Mouse (Mus musculus): ENCODE data around the gene Auts2.

Auts2 gene

GRCm38 (mm10) chr5:131575086-131575514, 968.0 kb downstream of the Auts2 start:
- in situ Hi-C loops (cut with MseI, MboI) = no loop called here

- in situ Hi-C loops (cut with MseI, MboI) = no loop called here
Observed at GRCm38 (mm10) chr5:131574469-131575085, 968.6 kb downstream of the Auts2 start.

- in situ Hi-C loops (cut with MseI, MboI) = no loop called here
Observed at GRCm38 (mm10) chr5:131573296-131574177, 969.6 kb downstream of the Auts2 start.

- in situ Hi-C loops (cut with MseI, MboI) = no loop called here
Observed at GRCm38 (mm10) chr5:131566032-131566431, 977.1 kb downstream of the Auts2 start.

GRCm38 (mm10) chr5:131563630-131564252, 979.4 kb downstream of the Auts2 start:
- in situ Hi-C loops (cut with MseI, MboI) = no loop called here

- in situ Hi-C loops (cut with MseI, MboI) = no loop called here
Observed at GRCm38 (mm10) chr5:131560773-131561560, 982.2 kb downstream of the Auts2 start.

GRCm38 (mm10) chr5:131558403-131559174, 984.6 kb downstream of the Auts2 start:
- in situ Hi-C loops (cut with MseI, MboI) = no loop called here

- in situ Hi-C loops (cut with MseI, MboI) = no loop called here
Observed at GRCm38 (mm10) chr5:131557591-131558385, 985.4 kb downstream of the Auts2 start.

- in situ Hi-C loops (cut with MseI, MboI) = no loop called here
Observed at GRCm38 (mm10) chr5:131548932-131549563, 994.1 kb downstream of the Auts2 start.

- in situ Hi-C loops (cut with MseI, MboI) = no loop called here
Observed at GRCm38 (mm10) chr5:131547926-131548325, 995.2 kb downstream of the Auts2 start.

GRCm38 (mm10) chr5:131546414-131546813, 996.7 kb downstream of the Auts2 start:
- in situ Hi-C loops (cut with MseI, MboI) = no loop called here

- in situ Hi-C loops (cut with MseI, MboI) = no loop called here
Observed at GRCm38 (mm10) chr5:131544381-131544780, 998.8 kb downstream of the Auts2 start.

- in situ Hi-C loops (cut with MseI, MboI) = no loop called here
Observed at GRCm38 (mm10) chr5:131538311-131538915, 1004.7 kb downstream of the Auts2 start.

- in situ Hi-C loops (cut with MseI, MboI) = no loop called here
Observed at GRCm38 (mm10) chr5:131537831-131538310, 1005.3 kb downstream of the Auts2 start.

- in situ Hi-C loops (cut with MseI, MboI) = no loop called here
Observed at GRCm38 (mm10) chr5:131537155-131537830, 1005.9 kb downstream of the Auts2 start.

- in situ Hi-C loops (cut with MseI, MboI) = no loop called here
Observed at GRCm38 (mm10) chr5:131535752-131536151, 1007.4 kb downstream of the Auts2 start.

- in situ Hi-C loops (cut with MseI, MboI) = no loop called here
Observed at GRCm38 (mm10) chr5:131533815-131534214, 1009.3 kb downstream of the Auts2 start.
